Mouse (Mus musculus): ENCODE measurements around the gene Fcrl1.
"Not testable (repeated sequence)": the region's sequence is repeated elsewhere in the genome, so short reads cannot be mapped to it uniquely, and the experiment has no call there.

Fcrl1 gene

GRCm38 (mm10) chr3:87376195-87377165 lies at the start of gene Fcrl1:
Gene Fcrl1, plus strand, starts transcription at chr3:87376387.
- DNase-seq (ENCODE audit: low spot score in 2 of 2) = peak in 1 of 2 experiments; percentile 20

GRCm38 (mm10) chr3:87337899-87338298 lies 38.3 kb upstream of the Fcrl1 start:
- no peak for DNase-seq (ENCODE audit: low spot score in 2 of 2)

- DNase-seq (ENCODE audit: low spot score in 2 of 2) = not testable (repeated sequence)
Measured at GRCm38 (mm10) chr3:87350992-87351391, 25.2 kb upstream of the Fcrl1 start.

- DNase-seq (ENCODE audit: low spot score in 2 of 2) = no peak
Measured at GRCm38 (mm10) chr3:87357581-87357980, 18.6 kb upstream of the Fcrl1 start, which contains the start of gene Cd5l. Gene Cd5l, plus strand, starts transcription at chr3:87357881.

- DNase-seq (ENCODE audit: low spot score in 2 of 2) = no peak
Measured at GRCm38 (mm10) chr3:87359215-87359614, 17.0 kb upstream of the Fcrl1 start.

GRCm38 (mm10) chr3:87360466-87360865 lies 15.7 kb upstream of the Fcrl1 start:
- no peak for DNase-seq (ENCODE audit: low spot score in 2 of 2)

- no peak for DNase-seq (ENCODE audit: low spot score in 2 of 2)
Measured at GRCm38 (mm10) chr3:87365691-87366090, 10.5 kb upstream of the Fcrl1 start.

- no peak for DNase-seq (ENCODE audit: low spot score in 2 of 2)
Measured at GRCm38 (mm10) chr3:87367511-87367910, 8.7 kb upstream of the Fcrl1 start.

GRCm38 (mm10) chr3:87369181-87369580 lies 7.0 kb upstream of the Fcrl1 start:
- DNase-seq (ENCODE audit: low spot score in 2 of 2) = no peak

- DNase-seq (ENCODE audit: low spot score in 2 of 2) = no peak
Measured at GRCm38 (mm10) chr3:87377228-87377627, 1.0 kb downstream of the Fcrl1 start.

GRCm38 (mm10) chr3:87377719-87378118 lies 1.5 kb downstream of the Fcrl1 start:
- DNase-seq (ENCODE audit: low spot score in 2 of 2) = no peak

- peak; percentile 15 to 42 for DNase-seq (ENCODE audit: low spot score in 2 of 2)
Measured at GRCm38 (mm10) chr3:87379641-87380315, 3.6 kb downstream of the Fcrl1 start.

- DNase-seq (ENCODE audit: low spot score in 2 of 2) = no peak
Measured at GRCm38 (mm10) chr3:87381806-87382712, 5.9 kb downstream of the Fcrl1 start.

- no peak for DNase-seq (ENCODE audit: low spot score in 2 of 2)
Measured at GRCm38 (mm10) chr3:87383308-87383707, 7.1 kb downstream of the Fcrl1 start.

GRCm38 (mm10) chr3:87385105-87385504 lies 8.9 kb downstream of the Fcrl1 start:
- DNase-seq (ENCODE audit: low spot score in 2 of 2) = no peak

- no peak for DNase-seq (ENCODE audit: low spot score in 2 of 2)
Measured at GRCm38 (mm10) chr3:87390935-87391334, 14.7 kb downstream of the Fcrl1 start.

- DNase-seq (ENCODE audit: low spot score in 2 of 2) = no peak
Measured at GRCm38 (mm10) chr3:87398809-87399208, 22.6 kb downstream of the Fcrl1 start.

- no peak for DNase-seq (ENCODE audit: low spot score in 2 of 2)
Measured at GRCm38 (mm10) chr3:87399906-87400305, 23.7 kb downstream of the Fcrl1 start.

- DNase-seq (ENCODE audit: low spot score in 2 of 2) = peak in 1 of 2 experiments; percentile 28
Measured at GRCm38 (mm10) chr3:87401321-87401720, 25.1 kb downstream of the Fcrl1 start.

GRCm38 (mm10) chr3:87408171-87408570 lies 32.0 kb downstream of the Fcrl1 start:
- peak; percentile 34 to 52 for DNase-seq (ENCODE audit: low spot score in 2 of 2)

- no peak for DNase-seq (ENCODE audit: low spot score in 2 of 2)
Measured at GRCm38 (mm10) chr3:87409196-87409935, 33.2 kb downstream of the Fcrl1 start.
